8 mouse cellular contexts compared by ENCODE assay signal in genomic region chr12:69582613-69583269, GRCm38 (mm10). TPM values are rescaled to one million over a fixed set of nuclear protein-coding genes. Genes with fewer than 3 reads are reported as not detected.
DNase-seq lines count a peak whose midpoint lies in the region; ATAC-seq and TF ChIP-seq lines count a peak whose summit lies in the region.

Gene Vcpkmt, minus strand, starts transcription at chr12:69583028.

- peaks cover 9% of the 10 kb centered on the region; the same call in 1 of the 2 replicates for H3K36me3 ChIP-seq in ES-E14 (ENCODE audit: control insufficient read depth, insufficient read depth, low read length, poor library complexity, severe bottlenecking)
- peaks cover 13% of the 10 kb centered on the region for H3K36me3 ChIP-seq in forebrain, embryonic 16.5 days (ENCODE audit: control insufficient read depth, insufficient read depth)
- peaks cover 57% of the 10 kb centered on the region for H3K36me3 ChIP-seq in lung, embryonic 14.5 days (ENCODE audit: insufficient read depth)
- peaks cover 6% of the 10 kb centered on the region for H3K36me3 ChIP-seq in thymus, adult 2 months (ENCODE audit: control insufficient read depth, insufficient read depth, low read length)

- peaks cover 0 to 2% of the 10 kb centered on the region in 2 experiments; a peak in 1 of 4 replicates for H3K4me1 ChIP-seq in ES-E14 (ENCODE audit: control insufficient read depth in 2 of 2, insufficient read depth in 2 of 2, low read length in 2 of 2, poor library complexity in 1 of 2)
- peaks cover 14% of the 10 kb centered on the region for H3K4me1 ChIP-seq in forebrain, embryonic 16.5 days (replicated peaks; ENCODE audit: control insufficient read depth, insufficient read depth, low read length)
- no peaks in the 10 kb centered on the region for H3K4me1 ChIP-seq in lung, embryonic 14.5 days (ENCODE audit: insufficient read depth)
- peaks cover 3% of the 10 kb centered on the region; the same call in 1 of the 2 replicates for H3K4me1 ChIP-seq in olfactory bulb, adult 2 months (ENCODE audit: control insufficient read depth, insufficient read depth, low read length)
- no peaks in the 10 kb centered on the region for H3K4me1 ChIP-seq in thymus, adult 2 months (replicated peaks; ENCODE audit: control insufficient read depth, insufficient read depth, low read length)

- no peaks in the 10 kb centered on the region for H3K27me3 ChIP-seq in forebrain, embryonic 16.5 days (replicated peaks; ENCODE audit: control insufficient read depth, insufficient read depth, low read length)
- H3K27me3 ChIP-seq in lung, embryonic 14.5 days (ENCODE audit: insufficient read depth, low read length), result no peaks in the 10 kb centered on the region
- H3K27me3 ChIP-seq in thymus, adult 2 months (ENCODE audit: control insufficient read depth, insufficient read depth, low read length), result no peaks in the 10 kb centered on the region

- H3K27ac ChIP-seq in ES-E14 (ENCODE audit: insufficient read depth, low read depth, low read length, poor library complexity, severe bottlenecking), result no peak within 1 kb of the TSS
- peak within 1 kb of the TSS; percentile 74 for H3K27ac ChIP-seq in forebrain, embryonic 16.5 days (ENCODE audit: low read length)
- peak within 1 kb of the TSS; percentile 91 for H3K27ac ChIP-seq in layer of hippocampus, adult 2 months
- peak within 1 kb of the TSS; percentile 68 for H3K27ac ChIP-seq in lung, embryonic 14.5 days (ENCODE audit: low read depth)
- H3K27ac ChIP-seq in olfactory bulb, adult 2 months (ENCODE audit: insufficient read depth, low read depth, low read length), result peak within 1 kb of the TSS; percentile 38
- peak within 1 kb of the TSS; percentile 59; the same call in 1 of the 2 replicates for H3K27ac ChIP-seq in thymus, adult 2 months (ENCODE audit: control insufficient read depth, insufficient read depth, low read length)

- H3K9me3 ChIP-seq in ES-E14 (ENCODE audit: control insufficient read depth, insufficient read depth, low read depth, low read length), result no peaks in the 10 kb centered on the region
- no peaks in the 10 kb centered on the region for H3K9me3 ChIP-seq in forebrain, embryonic 16.5 days (ENCODE audit: control insufficient read depth, low read length)
- no peaks in the 10 kb centered on the region for H3K9me3 ChIP-seq in lung, embryonic 14.5 days (ENCODE audit: low read depth, low read length)

- peak; percentile 99 for ATAC-seq in forebrain, embryonic 16.5 days
- ATAC-seq in lung, embryonic 14.5 days (ENCODE audit: insufficient read depth), result peak; percentile 99

- peak; percentile 87 for TF ChIP-seq POLR2A in olfactory bulb, adult 2 months (IDR thresholded peaks at IDR 0.05; ENCODE audit: insufficient read depth, low read depth, low read length)
- peak; percentile 90 for TF ChIP-seq POLR2A in thymus, adult 2 months (IDR thresholded peaks at IDR 0.05; ENCODE audit: control insufficient read depth, extremely low read depth, insufficient read depth, low read length, poor library complexity)

- intact Hi-C loops in heart, postnatal 36 days (cut with DNase I), result loop anchor here (5.0 to 10.0 kb wide), 3 partner anchors 100 to 378 kb away; partner anchors contain the start of genes Gm49384 and Sos2

- peak; percentile 82 for DNase-seq in ES-E14 (ENCODE audit: low read depth, low spot score)
- DNase-seq in cerebellum, adult 11-12 months, result peak; percentile 88
- DNase-seq in heart, postnatal 36 days, result peak; percentile 85 to 87
- DNase-seq in layer of hippocampus, adult 2 months (ENCODE audit: low spot score in 2 of 2), result peak; percentile 84 to 89
- peak; percentile 97 for DNase-seq in lung, embryonic 14.5 days
- peak; percentile 89 for DNase-seq in thymus, adult 2 months

- H3K4me2 ChIP-seq in forebrain, embryonic 16.5 days (ENCODE audit: low read length), result peak within 1 kb of the TSS; percentile 73
- H3K4me2 ChIP-seq in lung, embryonic 14.5 days, result peak within 1 kb of the TSS; percentile 69

- in situ Hi-C loops in ES-E14 (cut with MboI; ENCODE audit: low sequenced_read_pairs in 2 of 2, unreplicated experiment in 2 of 2), result no loop called here

- H3K4me3 ChIP-seq in ES-E14 (ENCODE audit: insufficient read depth in 1 of 2, low read depth in 1 of 2, low read length in 2 of 2, poor library complexity in 1 of 2, severe bottlenecking in 1 of 2), result peak within 1 kb of the TSS; percentile 60 to 69
- H3K4me3 ChIP-seq in forebrain, embryonic 16.5 days (replicated peaks; ENCODE audit: low read length), result peak within 1 kb of the TSS; percentile 94
- peak within 1 kb of the TSS; percentile 84 for H3K4me3 ChIP-seq in layer of hippocampus, adult 2 months
- H3K4me3 ChIP-seq in lung, embryonic 14.5 days (ENCODE audit: low read depth, low read length), result peak within 1 kb of the TSS; percentile 58
- peak within 1 kb of the TSS; percentile 87 for H3K4me3 ChIP-seq in olfactory bulb, adult 2 months (ENCODE audit: insufficient read depth, low read depth, low read length)
- peak within 1 kb of the TSS; percentile 95 for H3K4me3 ChIP-seq in thymus, adult 2 months (ENCODE audit: control insufficient read depth, insufficient read depth, low read length)

- peak; percentile 13; the same call in 1 of the 2 replicates for TF ChIP-seq CTCF in layer of hippocampus, adult 2 months (conservative IDR thresholded peaks at IDR 0.05)
- TF ChIP-seq CTCF in lung, embryonic 14.5 days (IDR thresholded peaks at IDR 0.05; ENCODE audit: low read depth), result no peak
- peak; percentile 15; the same call in 1 of the 2 replicates for TF ChIP-seq CTCF in olfactory bulb, adult 2 months (IDR thresholded peaks at IDR 0.05; ENCODE audit: insufficient read depth, low read depth, low read length)
- TF ChIP-seq CTCF in thymus, adult 2 months (IDR thresholded peaks at IDR 0.05; ENCODE audit: borderline replicate concordance, control insufficient read depth, extremely low read depth, insufficient read depth, low read length, poor library complexity), result 0 out of 2 replicates have a peak, but pooled peaks have one; percentile 63

- under 1% methylated on average over 56 of the region's 56 CpGs for WGBS in forebrain, embryonic 16.5 days
- WGBS in lung, embryonic 14.5 days, result under 1% methylated on average over 56 of the region's 56 CpGs
- under 1% methylated on average over 56 of the region's 56 CpGs for WGBS in olfactory bulb, adult 2 months
- under 1% methylated on average over 56 of the region's 56 CpGs for WGBS in thymus, adult 2 months

- peak within 1 kb of the TSS; percentile 87 for H3K9ac ChIP-seq in ES-E14 (ENCODE audit: insufficient read depth, low read depth, low read length, poor library complexity, severe bottlenecking)
- peak within 1 kb of the TSS; percentile 94 for H3K9ac ChIP-seq in forebrain, embryonic 16.5 days (replicated peaks; ENCODE audit: low read depth, low read length)
- H3K9ac ChIP-seq in lung, embryonic 14.5 days, result peak within 1 kb of the TSS; percentile 66

TF ChIP-seq in ES-E14, 5 proteins besides CTCF, POLR2A, EP300 and RAD21:
- TF ChIP-seq HCFC1 (IDR thresholded peaks at IDR 0.05; ENCODE audit: borderline replicate concordance, insufficient read depth, low read length) (peak; percentile 49; the same call in 1 of the 2 replicates), MAFK (IDR thresholded peaks at IDR 0.05; ENCODE audit: insufficient read depth, low read depth, low read length) (no peak)

RNA-seq across cellular contexts. Expression of gene Vcpkmt, which starts in this region (rescaled TPM):
- total RNA-seq in ES-E14 (2012; rRNA removed), result 6.9 and 7.5 TPM in 2 replicates
- 30.6 and 33.5 TPM in 2 replicates for polyA plus RNA-seq in forebrain, embryonic 16.5 days (2015; fragmentation: Nextera tagmentation; extraction: Ambion mirVana)
- 1 to 10 TPM; 2.7 to 4.9 TPM for total RNA-seq in heart, postnatal 36 days (2021)
- 10 to 100 TPM; 18.1 TPM for total RNA-seq in layer of hippocampus, adult 2 months (2021)
- polyA plus RNA-seq in lung, embryonic 14.5 days (2014; fragmentation: Nextera tagmentation; extraction: Ambion mirVana), result 23.6 and 26.5 TPM in 2 replicates
- polyA plus RNA-seq in olfactory bulb, adult 2 months (2012; ENCODE audit: insufficient read depth, insufficient read length, low replicate concordance, missing spikeins), result not detected in 2 replicates
- polyA plus RNA-seq in thymus, adult 2 months (2012; rRNA removed), result 11.7 and 13.4 TPM in 2 replicates

Comparison
In these comparisons a context has a peak if more than half of its experiments do, and no peak if none do; other contexts are left out.
1. RNA of gene Vcpkmt (polyA plus RNA-seq): 30.6 to 33.5 TPM in forebrain, embryonic 16.5 days, 23.6 to 26.5 TPM in lung, embryonic 14.5 days and 11.7 to 13.4 TPM in thymus, adult 2 months; not detected in olfactory bulb, adult 2 months; every median in the first group is over 10 times any median in the second.
2. Peak in every context shown above with its lines, with median percentiles within 50 percentile points of each other: DNase-seq, H3K4me3 ChIP-seq and H3K9ac ChIP-seq.